Mouse (Mus musculus) forebrain, postnatal 0 days (tissue): ENCODE results near the gene Rnf213. TPM values are rescaled to one million over a fixed set of nuclear protein-coding genes. Genes with fewer than 3 reads are reported as not detected.

Source experiments
- ATAC-seq: fragments of 200-750 bp; cut with Nextera tagmentation; 2 replicates; pipeline ENCODE4 v1.8.0; 2017; ENCODE audit warnings: mild to moderate bottlenecking, moderate library complexity
- DNase-seq: peaks from one replicate; pipeline ENCODE4 v3.0.0-alpha.2; 2015
- H3K27ac ChIP-seq: fragments of 300-500 bp; sonication (generic); 2 replicates; pipeline ENCODE4 v1.5.1; 2014; ENCODE audit warnings: low read depth, mild to moderate bottlenecking, antibody characterized with exemption, low read length, moderate library complexity, mixed read lengths
- H3K27me3 ChIP-seq: fragments of 300-500 bp; sonication (generic); 2 replicates; pipeline ENCODE4 v1.6.1; 2014; ENCODE audit warnings: mild to moderate bottlenecking, low read length, mixed read lengths; ENCODE audit not compliant: insufficient read depth
- H3K36me3 ChIP-seq: fragments of 300-500 bp; sonication (generic); 2 replicates; pipeline ENCODE4 v1.6.1; 2014; ENCODE audit warnings: mild to moderate bottlenecking, moderate library complexity; ENCODE audit not compliant: insufficient read depth
- H3K4me1 ChIP-seq: fragments of 300-500 bp; sonication (generic); 2 replicates; pipeline ENCODE4 v1.6.1; 2014; ENCODE audit warnings: antibody characterized with exemption; ENCODE audit not compliant: insufficient read depth
- H3K4me2 ChIP-seq: fragments of 300-500 bp; sonication (generic); 2 replicates; pipeline ENCODE4 v1.6.1; 2014; ENCODE audit warnings: low read depth, mild to moderate bottlenecking, moderate library complexity
- H3K4me3 ChIP-seq: fragments of 300-500 bp; sonication (generic); 2 replicates; pipeline ENCODE4 v1.5.1; 2014; ENCODE audit warnings: low read depth, low read length, mixed read lengths
- H3K9ac ChIP-seq: fragments of 300-500 bp; sonication (generic); 2 replicates; pipeline ENCODE4 v1.6.1; 2014; ENCODE audit warnings: mild to moderate bottlenecking
- H3K9me3 ChIP-seq: fragments of 300-500 bp; sonication (generic); 2 replicates; pipeline ENCODE4 v1.6.1; 2016; ENCODE audit warnings: low read length
- CTCF ChIP-seq: sonication (generic); IDR thresholded peaks from 2 replicates; pipeline ENCODE4 v1.5.1; 2016; ENCODE audit warnings: antibody characterized with exemption, control low read depth, low read depth
- WGBS: fragments of 180-500 bp; shearing (Covaris S2); extraction: QIAGEN DNeasy Blood & Tissue Kit; methylation state at CpG from one replicate; pipeline ENCODE4 v1.1.7; 2014; 5-methylcytosine and 5-hydroxymethylcytosine counted together
- polyA plus RNA-seq: library from polyadenylated mRNA; unstranded; fragments of >200 nt; fragmentation: Nextera tagmentation; extraction: Ambion mirVana; gene quantifications from 2 replicates; pipeline ENCODE4 v1.2.1, GENCODE M21; 2015
- total RNA-seq: library from RNA; depleted of rRNA; stranded (reverse); fragments of >200 nt; gene quantifications from 2 replicates; pipeline ENCODE4 v1.2.3, GENCODE M21; 2014

The Rnf213 gene
- total and polyA plus RNA-seq, 2 experiments from 2014 or later, result 1.1 to 8.6 TPM

GRCm38 (mm10) chr11:119420426-119420825 is 27.5 kb downstream of the Rnf213 start:
- Histone ChIP-seq H3K27ac (no peak overlapping the region), H3K4me3 (no peak overlapping the region), H3K9ac (no peak overlapping the region), H3K9me3 (no peaks in the 10 kb centered on the region), H3K4me1 (no peaks in the 10 kb centered on the region), H3K36me3 (no peaks in the 10 kb centered on the region), H3K4me2 (no peak overlapping the region), H3K27me3 (no peaks in the 10 kb centered on the region)
- ATAC-seq, result no peak
- 75% methylated on average over 5 of the region's 5 CpGs for WGBS
- no peak for TF ChIP-seq CTCF
- no peak for DNase-seq

GRCm38 (mm10) chr11:119427431-119427830 is 34.5 kb downstream of the Rnf213 start:
- Histone ChIP-seq H3K27ac (no peak overlapping the region), H3K36me3 (no peaks in the 10 kb centered on the region), H3K9me3 (no peaks in the 10 kb centered on the region), H3K4me1 (peaks cover 7% of the 10 kb centered on the region), H3K4me2 (no peak overlapping the region), H3K9ac (no peak overlapping the region), H3K27me3 (no peaks in the 10 kb centered on the region), H3K4me3 (no peak overlapping the region)
- WGBS, result 77% methylated on average over 6 of the region's 6 CpGs
- DNase-seq, result no peak
- no peak for TF ChIP-seq CTCF
- ATAC-seq, result no peak

- DNase-seq, result no peak
- no peak for ATAC-seq
- no peak overlapping the region for H3K9ac ChIP-seq
- WGBS, result 85% methylated on average over 5 of the region's 5 CpGs
- no peak for TF ChIP-seq CTCF
- H3K4me2 ChIP-seq, result peak overlapping the region; percentile 65
- no peaks in the 10 kb centered on the region for H3K36me3 ChIP-seq
- H3K4me3 ChIP-seq, result peak overlapping the region; percentile 30
- H3K27ac ChIP-seq, result no peak overlapping the region
- peaks cover 7% of the 10 kb centered on the region for H3K4me1 ChIP-seq
- H3K27me3 ChIP-seq, result no peaks in the 10 kb centered on the region
- H3K9me3 ChIP-seq, result no peaks in the 10 kb centered on the region
Measured at GRCm38 (mm10) chr11:119427986-119428385, 35.1 kb downstream of the Rnf213 start.

GRCm38 (mm10) chr11:119428649-119429136 is 35.8 kb downstream of the Rnf213 start:
- H3K4me2 ChIP-seq, result peak overlapping the region; percentile 65
- ATAC-seq (no peak), DNase-seq (peak; percentile 31)
- H3K9ac ChIP-seq, result no peak overlapping the region
- no peak for TF ChIP-seq CTCF
- peak overlapping the region; percentile 30 for H3K4me3 ChIP-seq
- no peak overlapping the region for H3K27ac ChIP-seq
- WGBS, result 1% methylated on average over 31 of the region's 35 CpGs
- H3K27me3 ChIP-seq, result no peaks in the 10 kb centered on the region
- no peaks in the 10 kb centered on the region for H3K9me3 ChIP-seq
- H3K4me1 ChIP-seq, result peaks cover 7% of the 10 kb centered on the region
- H3K36me3 ChIP-seq, result no peaks in the 10 kb centered on the region

- Histone ChIP-seq H3K9ac (no peak overlapping the region), H3K4me2 (no peak overlapping the region), H3K4me1 (peaks cover 7% of the 10 kb centered on the region), H3K36me3 (no peaks in the 10 kb centered on the region), H3K27me3 (no peaks in the 10 kb centered on the region), H3K4me3 (no peak overlapping the region), H3K27ac (no peak overlapping the region), H3K9me3 (no peaks in the 10 kb centered on the region)
- WGBS, result 84% methylated on average over 12 of the region's 12 CpGs
- DNase-seq (no peak), ATAC-seq (no peak)
- TF ChIP-seq CTCF, result no peak
Measured at GRCm38 (mm10) chr11:119431516-119431915, 38.6 kb downstream of the Rnf213 start.

GRCm38 (mm10) chr11:119432706-119433105 is 39.8 kb downstream of the Rnf213 start:
- Histone ChIP-seq H3K9ac (no peak overlapping the region), H3K4me1 (peaks cover 7% of the 10 kb centered on the region), H3K27ac (no peak overlapping the region), H3K4me3 (no peak overlapping the region), H3K36me3 (no peaks in the 10 kb centered on the region), H3K9me3 (no peaks in the 10 kb centered on the region), H3K4me2 (no peak overlapping the region), H3K27me3 (no peaks in the 10 kb centered on the region)
- TF ChIP-seq CTCF, result no peak
- ATAC-seq (no peak), DNase-seq (no peak)
- WGBS, result 79% methylated on average over 7 of the region's 7 CpGs

GRCm38 (mm10) chr11:119434316-119434715 is 41.4 kb downstream of the Rnf213 start:
- WGBS, result 70% methylated on average over 4 of the region's 4 CpGs
- Histone ChIP-seq H3K27ac (no peak overlapping the region), H3K27me3 (no peaks in the 10 kb centered on the region), H3K9me3 (no peaks in the 10 kb centered on the region), H3K4me1 (no peaks in the 10 kb centered on the region), H3K36me3 (no peaks in the 10 kb centered on the region), H3K4me3 (no peak overlapping the region), H3K4me2 (no peak overlapping the region), H3K9ac (no peak overlapping the region)
- no peak for DNase-seq
- TF ChIP-seq CTCF, result no peak
- no peak for ATAC-seq
